Mouse (Mus musculus) hindbrain, embryonic 15.5 days (tissue): ENCODE measurements around the gene Pax2. TPM values are rescaled to one million over a fixed set of nuclear protein-coding genes. Genes with fewer than 3 reads are reported as not detected.

ENCODE experiments used
- ATAC-seq: fragments of 200-750 bp; cut with Nextera tagmentation; 2 replicates; pipeline ENCODE4 v1.8.0; 2017; ENCODE audit warnings: low read depth, moderate number of reproducible peaks, moderate TSS enrichment; ENCODE audit not compliant: low FRiP score
- H3K27ac ChIP-seq: fragments of 300-500 bp; sonication (generic); replicated peaks from 2 replicates; pipeline ENCODE4 v1.5.1; 2015; ENCODE audit warnings: mild to moderate bottlenecking, inconsistent platforms
- H3K27me3 ChIP-seq: fragments of 300-500 bp; sonication (generic); 2 replicates; pipeline ENCODE4 v1.6.1; 2015; ENCODE audit warnings: control low read depth, inconsistent platforms
- H3K36me3 ChIP-seq: fragments of 300-500 bp; sonication (generic); 2 replicates; pipeline ENCODE4 v1.6.1; 2015; ENCODE audit warnings: control low read depth, inconsistent platforms
- H3K4me1 ChIP-seq: fragments of 300-500 bp; sonication (generic); replicated peaks from 2 replicates; pipeline ENCODE4 v1.6.1; 2015; ENCODE audit warnings: control low read depth, inconsistent platforms
- H3K4me2 ChIP-seq: fragments of 300-500 bp; sonication (generic); 2 replicates; pipeline ENCODE4 v1.6.1; 2015; ENCODE audit warnings: moderate library complexity, mild to moderate bottlenecking, inconsistent platforms
- H3K4me3 ChIP-seq: fragments of 300-500 bp; sonication (generic); 2 replicates; pipeline ENCODE4 v1.5.1; 2015; ENCODE audit warnings: mild to moderate bottlenecking, inconsistent platforms
- H3K9ac ChIP-seq: fragments of 300-500 bp; sonication (generic); 2 replicates; pipeline ENCODE4 v1.6.1; 2015; ENCODE audit warnings: inconsistent platforms
- H3K9me3 ChIP-seq: fragments of 300-500 bp; sonication (generic); 2 replicates; pipeline ENCODE4 v1.6.1; 2016; ENCODE audit warnings: control low read depth, inconsistent platforms
- WGBS: fragments of 180-500 bp; shearing (Covaris S2); methylation state at CpG from one replicate; pipeline ENCODE4 v1.1.7; 2015; 5-methylcytosine and 5-hydroxymethylcytosine counted together
- polyA plus RNA-seq: library from polyadenylated mRNA; unstranded; fragments of >200 nt; fragmentation: Nextera tagmentation; extraction: Ambion mirVana; gene quantifications from 2 replicates; pipeline ENCODE4 v1.2.1, GENCODE M21; 2015

Pax2 gene
- polyA plus RNA-seq, 1 experiment from 2014 or later = 15.5 TPM

- Histone ChIP-seq H3K27ac (peak overlapping the region; percentile 75), H3K36me3 (no peaks in the 10 kb centered on the region), H3K4me1 (peaks cover 24% of the 10 kb centered on the region), H3K9me3 (no peaks in the 10 kb centered on the region), H3K4me2 (peak overlapping the region; percentile 46), H3K4me3 (peak overlapping the region; percentile 29), H3K9ac (peak overlapping the region; percentile 41), H3K27me3 (peaks cover 91% of the 10 kb centered on the region)
- 0 out of 2 replicates have a peak, but pooled peaks have one; percentile 21 for ATAC-seq
- WGBS = 2% methylated on average over 41 of the region's 42 CpGs
Measured at GRCm38 (mm10) chr19:44750051-44751041, 5.5 kb upstream of the Pax2 start.

DNA sequence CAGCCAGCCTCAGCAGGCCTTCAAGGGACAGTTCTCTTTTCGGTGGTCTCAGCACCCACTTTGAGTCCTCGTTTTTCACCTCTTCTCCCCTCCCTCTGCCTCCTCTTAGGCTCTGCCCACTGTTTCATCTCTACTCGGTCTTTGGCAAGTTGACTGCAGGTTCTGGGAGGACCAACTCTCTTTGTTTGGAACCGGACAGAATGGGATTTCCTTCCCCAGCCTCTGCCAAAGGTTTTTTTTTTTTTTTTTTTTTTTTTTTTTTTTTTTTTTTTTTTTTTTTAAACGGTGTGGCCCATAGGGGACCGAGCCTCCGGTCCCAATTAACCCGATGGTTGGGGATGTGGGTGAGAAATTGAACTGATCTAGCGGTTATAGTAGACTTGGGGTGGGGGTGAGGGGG lies 4.8 kb upstream of the Pax2 start:
- Histone ChIP-seq H3K9me3 (no peaks in the 10 kb centered on the region), H3K36me3 (no peaks in the 10 kb centered on the region), H3K4me3 (peak overlapping the region; percentile 29; the same call in 1 of the 2 replicates), H3K4me1 (peaks cover 31% of the 10 kb centered on the region), H3K27ac (peak overlapping the region; percentile 75), H3K27me3 (peaks cover 84% of the 10 kb centered on the region), H3K4me2 (peak overlapping the region; percentile 46), H3K9ac (no peak overlapping the region)
- 1% methylated on average over 9 of the region's 9 CpGs for WGBS
- ATAC-seq = no peak

DNA sequence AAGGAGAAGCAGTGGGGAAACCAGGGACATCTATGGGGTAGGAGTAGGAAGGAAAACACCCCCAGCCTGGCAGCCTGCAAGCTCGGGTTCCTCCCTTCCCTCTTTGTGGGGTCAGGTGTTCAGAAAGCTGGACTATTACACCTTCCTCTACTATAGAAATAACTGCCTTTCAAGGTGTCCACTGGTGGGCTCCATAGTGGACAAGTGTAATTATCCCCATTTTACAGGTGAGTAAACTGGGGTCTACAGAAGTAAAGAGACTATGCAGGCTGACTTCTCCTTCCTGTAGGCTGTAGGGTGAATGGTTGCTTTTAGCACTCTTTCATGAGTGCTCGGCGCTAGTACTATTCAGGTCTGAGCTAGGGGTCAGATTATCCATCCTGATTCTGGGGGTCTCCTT lies 4.3 kb upstream of the Pax2 start:
- 0 out of 2 replicates have a peak overlapping the region, but pooled peaks have one; percentile 2 for H3K4me3 ChIP-seq
- H3K4me2 ChIP-seq = peak overlapping the region; percentile 46
- H3K27ac ChIP-seq = peak overlapping the region; percentile 75
- WGBS = 2% methylated on average over 3 of the region's 3 CpGs
- H3K9me3 ChIP-seq = no peaks in the 10 kb centered on the region
- H3K9ac ChIP-seq = no peak overlapping the region
- no peak for ATAC-seq
- no peaks in the 10 kb centered on the region for H3K36me3 ChIP-seq
- H3K4me1 ChIP-seq = peaks cover 36% of the 10 kb centered on the region
- H3K27me3 ChIP-seq = peaks cover 81% of the 10 kb centered on the region

GRCm38 (mm10) chr19:44752056-44752940 lies 3.5 kb upstream of the Pax2 start:
- H3K4me3 ChIP-seq = 0 out of 2 replicates have a peak overlapping the region, but pooled peaks have one; percentile 2
- peaks cover 44% of the 10 kb centered on the region for H3K4me1 ChIP-seq
- WGBS = 1% methylated on average over 31 of the region's 31 CpGs
- no peaks in the 10 kb centered on the region for H3K9me3 ChIP-seq
- no peaks in the 10 kb centered on the region for H3K36me3 ChIP-seq
- H3K27me3 ChIP-seq = peaks cover 80% of the 10 kb centered on the region
- ATAC-seq = no peak
- H3K27ac ChIP-seq = peak overlapping the region; percentile 75
- H3K9ac ChIP-seq = no peak overlapping the region
- H3K4me2 ChIP-seq = peak overlapping the region; percentile 46

GRCm38 (mm10) chr19:44753361-44753760 lies 2.5 kb upstream of the Pax2 start:
- peak overlapping the region; percentile 58 for H3K27ac ChIP-seq
- ATAC-seq = no peak
- 3% methylated on average over 14 of the region's 14 CpGs for WGBS
- no peak overlapping the region for H3K4me3 ChIP-seq
- 0 out of 2 replicates have a peak overlapping the region, but pooled peaks have one; percentile 24 for H3K9ac ChIP-seq
- H3K4me1 ChIP-seq = peaks cover 45% of the 10 kb centered on the region
- peaks cover 70% of the 10 kb centered on the region for H3K27me3 ChIP-seq
- H3K36me3 ChIP-seq = no peaks in the 10 kb centered on the region
- peak overlapping the region; percentile 46 for H3K4me2 ChIP-seq
- no peaks in the 10 kb centered on the region for H3K9me3 ChIP-seq

DNA sequence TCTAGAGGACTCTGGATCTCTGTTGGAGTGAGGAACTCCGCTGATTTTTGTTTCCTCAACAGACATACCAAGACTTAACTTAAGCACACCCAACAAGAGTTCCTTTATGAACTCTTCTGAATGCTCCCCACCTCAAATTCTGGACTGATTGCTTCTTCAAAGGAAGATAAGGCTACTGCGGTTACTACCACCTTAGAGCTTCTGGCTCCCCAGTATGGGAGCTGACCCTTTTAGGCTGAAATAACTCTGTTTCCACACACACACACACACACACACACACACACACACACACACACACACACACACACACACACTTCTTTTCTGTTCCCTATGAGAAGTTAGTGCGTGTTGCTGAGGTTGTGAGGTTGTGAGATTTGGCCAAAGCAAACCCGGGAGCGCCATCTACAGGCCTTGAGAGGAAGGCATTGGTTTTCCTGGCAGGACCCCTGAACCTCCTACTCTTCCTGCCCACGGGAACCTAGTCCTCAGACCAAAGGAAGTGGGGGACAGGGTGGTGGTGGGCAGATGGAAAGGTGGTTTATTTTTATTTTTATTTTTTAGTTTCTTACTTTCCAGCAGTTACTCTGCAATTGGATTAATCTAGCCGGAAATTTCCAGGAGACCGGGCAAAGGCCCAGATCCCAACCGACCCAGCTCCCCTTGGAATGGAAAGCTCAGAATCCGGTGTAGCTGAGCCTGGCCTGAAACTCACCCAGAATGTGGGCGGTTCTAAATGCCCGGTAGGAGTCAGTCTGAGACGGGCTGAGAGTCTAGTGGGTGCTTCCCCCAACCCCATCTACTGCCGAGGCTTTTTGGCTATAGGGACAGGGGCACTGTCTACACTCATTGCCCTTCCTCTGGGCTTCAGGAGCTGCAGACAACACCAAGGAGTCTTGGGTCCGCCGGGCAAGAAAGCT lies 1.1 kb upstream of the Pax2 start:
- no peaks in the 10 kb centered on the region for H3K36me3 ChIP-seq
- H3K27ac ChIP-seq = peak overlapping the region; percentile 80
- H3K9ac ChIP-seq = no peak overlapping the region
- under 1% methylated on average over 16 of the region's 16 CpGs for WGBS
- H3K4me3 ChIP-seq = peak overlapping the region; percentile 40
- no peak for ATAC-seq
- H3K4me1 ChIP-seq = peaks cover 53% of the 10 kb centered on the region
- no peaks in the 10 kb centered on the region for H3K9me3 ChIP-seq
- peak overlapping the region; percentile 52 for H3K4me2 ChIP-seq
- peaks cover 58% of the 10 kb centered on the region for H3K27me3 ChIP-seq

DNA sequence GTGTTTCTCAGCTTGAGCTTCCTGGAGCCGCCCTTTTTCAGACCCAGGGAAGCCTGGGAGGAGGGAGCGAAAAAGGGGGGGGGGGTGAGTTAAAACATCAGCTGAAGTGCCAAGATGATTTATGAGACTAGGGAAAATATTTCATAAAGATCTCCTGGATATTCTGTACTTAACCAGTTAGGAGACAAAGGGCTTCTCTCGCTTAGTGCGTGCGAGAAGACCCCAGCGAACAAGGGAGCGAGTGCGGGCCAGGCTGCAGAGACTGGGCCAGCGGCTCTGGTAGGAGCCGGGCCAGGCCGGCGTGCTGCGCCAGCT lies 510 bp upstream of the Pax2 start:
- WGBS = 0% methylated on average over 13 of the region's 13 CpGs
- Histone ChIP-seq H3K9ac (peak overlapping the region; percentile 33), H3K27ac (peak overlapping the region; percentile 80), H3K4me3 (peak overlapping the region; percentile 40), H3K9me3 (no peaks in the 10 kb centered on the region), H3K4me2 (peak overlapping the region; percentile 52), H3K36me3 (no peaks in the 10 kb centered on the region), H3K27me3 (peaks cover 53% of the 10 kb centered on the region), H3K4me1 (peaks cover 52% of the 10 kb centered on the region)
- peak; percentile 13; the same call in 1 of the 2 replicates for ATAC-seq

GRCm38 (mm10) chr19:44756421-44757230 lies 781 bp downstream of the Pax2 start:
- H3K9ac ChIP-seq = peak overlapping the region; percentile 42
- H3K9me3 ChIP-seq = no peaks in the 10 kb centered on the region
- peak overlapping the region; percentile 40 for H3K4me3 ChIP-seq
- no peaks in the 10 kb centered on the region for H3K36me3 ChIP-seq
- peaks cover 51% of the 10 kb centered on the region for H3K27me3 ChIP-seq
- ATAC-seq = peak; percentile 72
- peaks cover 52% of the 10 kb centered on the region for H3K4me1 ChIP-seq
- peak overlapping the region; percentile 52 for H3K4me2 ChIP-seq
- peak overlapping the region; percentile 80 for H3K27ac ChIP-seq
- WGBS = under 1% methylated on average over 65 of the region's 71 CpGs

DNA sequence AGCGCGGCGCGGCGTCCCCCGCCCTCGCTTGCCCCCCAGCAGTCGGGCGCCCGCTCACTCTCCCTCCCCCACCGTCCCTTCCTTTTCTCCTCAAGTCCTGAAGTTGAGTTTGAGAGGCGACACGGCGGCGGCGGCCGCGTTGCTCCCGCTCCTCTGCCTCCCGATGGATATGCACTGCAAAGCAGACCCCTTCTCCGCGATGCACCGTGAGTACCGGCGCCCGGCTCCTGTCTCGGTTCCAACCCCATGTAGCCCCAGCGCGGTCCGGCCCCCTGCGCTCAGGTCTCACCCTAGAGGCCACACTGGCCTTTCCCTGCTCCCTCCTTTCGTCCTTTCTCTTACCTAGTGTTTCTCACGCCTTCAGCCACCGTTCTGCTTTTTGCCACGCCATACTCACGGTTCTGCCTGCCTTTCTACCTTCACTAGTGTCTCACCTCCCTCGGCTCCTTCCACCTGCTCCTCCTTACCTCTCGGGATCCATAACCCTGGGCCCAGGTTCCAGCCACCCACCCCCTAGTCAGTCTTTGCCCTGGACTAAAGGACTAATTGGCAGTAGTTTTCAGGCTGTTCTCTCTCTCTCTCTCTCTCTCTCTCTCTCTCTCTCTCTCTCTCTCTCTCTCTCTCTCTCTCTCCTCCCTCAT lies 1.5 kb downstream of the Pax2 start:
- H3K4me2 ChIP-seq = peak overlapping the region; percentile 52
- peak overlapping the region; percentile 80 for H3K27ac ChIP-seq
- H3K27me3 ChIP-seq = peaks cover 51% of the 10 kb centered on the region
- H3K4me1 ChIP-seq = peaks cover 46% of the 10 kb centered on the region
- H3K9me3 ChIP-seq = no peaks in the 10 kb centered on the region
- under 1% methylated on average over 33 of the region's 38 CpGs for WGBS
- H3K9ac ChIP-seq = peak overlapping the region; percentile 42
- H3K36me3 ChIP-seq = no peaks in the 10 kb centered on the region
- ATAC-seq = no peak
- peak overlapping the region; percentile 40 for H3K4me3 ChIP-seq

- Histone ChIP-seq H3K9ac (peak overlapping the region; percentile 46), H3K36me3 (no peaks in the 10 kb centered on the region), H3K4me2 (peak overlapping the region; percentile 52), H3K27ac (peak overlapping the region; percentile 76), H3K9me3 (no peaks in the 10 kb centered on the region), H3K4me3 (peak overlapping the region; percentile 40), H3K4me1 (peaks cover 39% of the 10 kb centered on the region), H3K27me3 (peaks cover 52% of the 10 kb centered on the region)
- under 1% methylated on average over 28 of the region's 28 CpGs for WGBS
- no peak for ATAC-seq
Measured at GRCm38 (mm10) chr19:44758846-44759245, 3.0 kb downstream of the Pax2 start.
